In the genomic region with DNA sequence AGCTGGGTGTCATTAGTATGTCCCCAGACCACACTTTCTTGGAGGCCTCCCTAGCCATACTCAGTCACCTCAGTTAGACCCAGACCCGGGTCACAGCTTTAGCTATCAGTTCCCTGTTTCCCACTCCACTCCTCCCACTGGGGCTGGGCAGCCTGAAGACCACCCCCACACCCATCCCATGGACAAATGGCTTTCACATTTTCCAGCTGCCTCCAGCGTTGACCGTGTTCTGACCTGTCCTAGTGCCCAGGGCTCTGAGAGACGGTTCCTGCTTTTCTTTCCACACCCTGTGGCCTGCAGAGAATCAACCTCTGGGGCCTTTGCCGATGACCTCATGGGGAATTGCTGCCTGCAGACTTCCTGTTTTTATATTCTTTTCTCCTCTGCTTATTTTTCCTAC, we compare ENCODE assay signal across 9 mouse cellular contexts. TPM values are rescaled to one million over a fixed set of nuclear protein-coding genes. Genes with fewer than 3 reads are reported as not detected.
DNase-seq lines count a peak whose midpoint lies in the region; ATAC-seq and TF ChIP-seq lines count a peak whose summit lies in the region.
"Had no signal": no experiment of that assay in that cellular context is flagged by ENCODE, and none has a peak within 500 bp of the region (broad histone marks: within the 10 kb centered on the region; RNA-seq: fewer than 3 reads in every experiment).

No protein-coding gene starts in this region.

- no peak for TF ChIP-seq CTCF in kidney, adult 2 months (conservative IDR thresholded peaks at IDR 0.05; ENCODE audit: insufficient read depth, insufficient read length, low read depth, low read length)
- no peak for TF ChIP-seq CTCF in heart, postnatal 0 days (IDR thresholded peaks at IDR 0.05; ENCODE audit: low read depth)

- WGBS in kidney, adult 2 months: 44% methylated on average over 5 of the region's 5 CpGs
- WGBS in heart, postnatal 0 days: 12% methylated on average over 5 of the region's 5 CpGs

- peak; percentile 81 for ATAC-seq in heart, postnatal 0 days (ENCODE audit: insufficient read depth, low read depth)

- H3K4me3 ChIP-seq in kidney, adult 2 months (ENCODE audit: insufficient read depth, low read depth, low read length): no peak overlapping the region
- H3K4me3 ChIP-seq in heart, postnatal 0 days (ENCODE audit: low read depth, low read length): no peak overlapping the region
- H3K4me3 ChIP-seq: layer of hippocampus, adult 2 months had no signal

- TF ChIP-seq POLR2A in kidney, adult 2 months (IDR thresholded peaks at IDR 0.05; ENCODE audit: low read depth, low read length): no peak

- no peaks in the 10 kb centered on the region for H3K27me3 ChIP-seq in kidney, adult 2 months (replicated peaks; ENCODE audit: control insufficient read depth, insufficient read depth, low read length)
- no peaks in the 10 kb centered on the region for H3K27me3 ChIP-seq in heart, postnatal 0 days (ENCODE audit: control insufficient read depth, insufficient read depth, low read length)

- H3K4me2 ChIP-seq in heart, postnatal 0 days (ENCODE audit: low read depth, low read length): no peak overlapping the region

- DNase-seq in kidney, adult 2 months: peak; percentile 43
- no peak for DNase-seq in kidney, adult 11 months
- DNase-seq in embryo, embryonic 11 days: peak; percentile 57
- DNase-seq in heart, postnatal 0 days (ENCODE audit: low spot score): peak; percentile 71
- DNase-seq in lung, postnatal 4 days: peak; percentile 29 to 56
- no peak for DNase-seq in adrenal gland, postnatal 14 days
- no peak for DNase-seq in adrenal gland, adult (ENCODE audit: inconsistent age in 2 of 2, low spot score in 1 of 2)
- no peak for DNase-seq in frontal cortex, postnatal 36 days (ENCODE audit: low spot score in 2 of 2)

- no peaks in the 10 kb centered on the region for H3K4me1 ChIP-seq in kidney, adult 2 months (ENCODE audit: control insufficient read depth, insufficient read depth, low read length)
- peaks cover 20% of the 10 kb centered on the region for H3K4me1 ChIP-seq in heart, postnatal 0 days (ENCODE audit: control insufficient read depth, insufficient read depth)

- no peak overlapping the region for H3K9ac ChIP-seq in heart, postnatal 0 days (replicated peaks; ENCODE audit: low read depth, low read length)

- H3K27ac ChIP-seq in kidney, adult 2 months (ENCODE audit: insufficient read depth, low read depth, low read length): no peak overlapping the region
- peak overlapping the region; percentile 22 for H3K27ac ChIP-seq in heart, postnatal 0 days (ENCODE audit: low read depth)
- H3K27ac ChIP-seq: layer of hippocampus, adult 2 months had no signal

- H3K36me3 ChIP-seq in kidney, adult 2 months (ENCODE audit: control insufficient read depth, insufficient read depth, low read length): no peaks in the 10 kb centered on the region
- H3K36me3 ChIP-seq in heart, postnatal 0 days (replicated peaks; ENCODE audit: control insufficient read depth, insufficient read depth, low read length): no peaks in the 10 kb centered on the region

- TF ChIP-seq EP300 in heart, postnatal 0 days (IDR thresholded peaks at IDR 0.05; ENCODE audit: low read depth): no peak

- no peaks in the 10 kb centered on the region for H3K9me3 ChIP-seq in heart, postnatal 0 days (replicated peaks; ENCODE audit: control insufficient read depth, low read length)

RNA-seq across cellular contexts. Expression of a gene that starts 36.5 kb away (rescaled TPM):
- polyA plus RNA-seq in kidney, adult 2 months (2012; rRNA removed): 13.5 and 16.4 TPM in 2 replicates
- total RNA-seq in heart, postnatal 0 days (2014; rRNA removed; ENCODE audit: low replicate concordance): 5.5 and 10.5 TPM in 2 replicates
- polyA plus RNA-seq in heart, postnatal 0 days (2015; fragmentation: Nextera tagmentation; extraction: Ambion mirVana): 17.3 and 18.6 TPM in 2 replicates
- 42.3 and 51.9 TPM in 2 replicates for total RNA-seq in adrenal gland, postnatal 14 days (2021)

RNA-seq across cellular contexts. Expression of a gene that starts 45.0 kb away (rescaled TPM):
- 1.6 and 1.7 TPM in 2 replicates for polyA plus RNA-seq in kidney, adult 2 months (2012; rRNA removed)
- 0.39 and 1.2 TPM in 2 replicates for total RNA-seq in heart, postnatal 0 days (2014; rRNA removed; ENCODE audit: low replicate concordance)
- polyA plus RNA-seq in heart, postnatal 0 days (2015; fragmentation: Nextera tagmentation; extraction: Ambion mirVana): 0.41 and 0.43 TPM in 2 replicates
- 2.3 and 2.7 TPM in 2 replicates for total RNA-seq in adrenal gland, postnatal 14 days (2021)

Comparison
In these comparisons a context has a peak if more than half of its experiments do, and no peak if none do; other contexts are left out.
1. DNase-seq: peak in kidney, adult 2 months (single experiment), embryo, embryonic 11 days (single experiment), heart, postnatal 0 days (single experiment) and lung, postnatal 4 days (2 of 2); none in kidney, adult 11 months (single experiment), adrenal gland, postnatal 14 days (single experiment), adrenal gland, adult (0 of 2) and frontal cortex, postnatal 36 days (0 of 2).